In genomic region chr3:88254268-88254926, GRCm38 (mm10) we compare ENCODE assay signal across 9 mouse cellular contexts. TPM values are rescaled to one million over a fixed set of nuclear protein-coding genes. Genes with fewer than 3 reads are reported as not detected.
A peak's percentile ranks its signal among the peaks of the same experiment; 100 is the strongest.
DNase-seq lines count a peak whose midpoint lies in the region; ATAC-seq and TF ChIP-seq lines count a peak whose summit lies in the region.
"Had no signal": no experiment of that assay in that cellular context is flagged by ENCODE, and none has a peak within 500 bp of the region (broad histone marks: within the 10 kb centered on the region; RNA-seq: fewer than 3 reads in every experiment).

Rhbg (minus strand) TSS chr3:88254709.

- 0 out of 2 replicates have a peak, but pooled peaks cover 1% of the 10 kb centered on the region for H3K4me1 ChIP-seq in heart, adult 2 months (ENCODE audit: control insufficient read depth, insufficient read depth, low read length)
- peaks cover 6% of the 10 kb centered on the region; the same call in 1 of the 2 replicates for H3K4me1 ChIP-seq in forebrain, embryonic 14.5 days (ENCODE audit: control insufficient read depth, insufficient read depth, low read length)
- no peaks in the 10 kb centered on the region for H3K4me1 ChIP-seq in kidney, adult 2 months (ENCODE audit: control insufficient read depth, insufficient read depth, low read length)
- no peaks in the 10 kb centered on the region for H3K4me1 ChIP-seq in lung, embryonic 14.5 days (ENCODE audit: insufficient read depth)

- peak within 1 kb of the TSS; percentile 62 for H3K4me2 ChIP-seq in forebrain, embryonic 14.5 days (ENCODE audit: low read length)
- H3K4me2 ChIP-seq in lung, embryonic 14.5 days, result peak within 1 kb of the TSS; percentile 66

- H3K27me3 ChIP-seq in heart, adult 2 months (ENCODE audit: control insufficient read depth, insufficient read depth, low read length), result peaks cover 10% of the 10 kb centered on the region
- peaks cover 4% of the 10 kb centered on the region for H3K27me3 ChIP-seq in forebrain, embryonic 14.5 days (replicated peaks; ENCODE audit: control insufficient read depth, insufficient read depth, low read length)
- H3K27me3 ChIP-seq in kidney, adult 2 months (replicated peaks; ENCODE audit: control insufficient read depth, insufficient read depth, low read length), result no peaks in the 10 kb centered on the region
- H3K27me3 ChIP-seq in lung, embryonic 14.5 days (ENCODE audit: insufficient read depth, low read length), result peaks cover 33% of the 10 kb centered on the region

- DNase-seq in heart, adult 2 months, result peak; percentile 20 to 35
- no peak for DNase-seq in heart, postnatal 36 days
- peak; percentile 12 for DNase-seq in brain, embryonic 14.5 days (ENCODE audit: low read depth)
- no peak for DNase-seq in forebrain, embryonic 14.5 days (ENCODE audit: low spot score)
- DNase-seq in kidney, adult 2 months, result peak; percentile 87
- peak; percentile 34 for DNase-seq in lung, embryonic 14.5 days
- DNase-seq in retina, postnatal 1 day, result peak; percentile 56
- no peak for DNase-seq in layer of hippocampus, postnatal 14 days (ENCODE audit: low spot score in 2 of 2)

- no peak for ATAC-seq in forebrain, embryonic 14.5 days
- no peak for ATAC-seq in lung, embryonic 14.5 days (ENCODE audit: insufficient read depth)

- no peaks in the 10 kb centered on the region for H3K9me3 ChIP-seq in forebrain, embryonic 14.5 days (replicated peaks; ENCODE audit: control insufficient read depth, low read length)
- H3K9me3 ChIP-seq in lung, embryonic 14.5 days (ENCODE audit: low read depth, low read length), result no peaks in the 10 kb centered on the region
- H3K9me3 ChIP-seq: G1E had no signal

- 3% methylated on average over 34 of the region's 34 CpGs for WGBS in heart, adult 2 months
- 2% methylated on average over 34 of the region's 34 CpGs for WGBS in forebrain, embryonic 14.5 days
- WGBS in kidney, adult 2 months, result 3% methylated on average over 34 of the region's 34 CpGs
- WGBS in lung, embryonic 14.5 days, result 2% methylated on average over 34 of the region's 34 CpGs

- TF ChIP-seq POLR2A in heart, adult 2 months (IDR thresholded peaks at IDR 0.05; ENCODE audit: insufficient read depth, low read depth, low read length), result no peak
- no peak for TF ChIP-seq POLR2A in brain, embryonic 14.5 days (IDR thresholded peaks at IDR 0.05; ENCODE audit: borderline replicate concordance, extremely low read depth, insufficient read depth, insufficient read length, poor library complexity, severe bottlenecking)
- TF ChIP-seq POLR2A in kidney, adult 2 months (IDR thresholded peaks at IDR 0.05; ENCODE audit: low read depth, low read length), result no peak

- intact Hi-C loops in heart, adult 2 months (cut with DNase I), result no loop called here
- intact Hi-C loops in heart, postnatal 36 days (cut with DNase I), result no loop called here

- no peak within 1 kb of the TSS for H3K27ac ChIP-seq in heart, adult 2 months
- no peak within 1 kb of the TSS for H3K27ac ChIP-seq in forebrain, embryonic 14.5 days (ENCODE audit: low read depth, low read length)
- H3K27ac ChIP-seq in kidney, adult 2 months (ENCODE audit: insufficient read depth, low read depth, low read length), result 0 out of 2 replicates have a peak within 1 kb of the TSS, but pooled peaks have one; percentile 36
- no peak within 1 kb of the TSS for H3K27ac ChIP-seq in lung, embryonic 14.5 days (ENCODE audit: low read depth)

- TF ChIP-seq EP300 in heart, adult 2 months (IDR thresholded peaks at IDR 0.05; ENCODE audit: insufficient read depth, low read depth, low read length), result no peak

- TF ChIP-seq CTCF in heart, adult 2 months (IDR thresholded peaks at IDR 0.05), result no peak
- TF ChIP-seq CTCF in brain, embryonic 14.5 days (IDR thresholded peaks at IDR 0.05; ENCODE audit: borderline replicate concordance, extremely low read depth, insufficient read depth, insufficient read length), result no peak
- TF ChIP-seq CTCF in kidney, adult 2 months (conservative IDR thresholded peaks at IDR 0.05; ENCODE audit: insufficient read depth, insufficient read length, low read depth, low read length), result 0 out of 2 replicates have a peak, but pooled peaks have one; percentile 11
- TF ChIP-seq CTCF in lung, embryonic 14.5 days (IDR thresholded peaks at IDR 0.05; ENCODE audit: low read depth), result no peak

- H3K36me3 ChIP-seq in heart, adult 2 months (ENCODE audit: control insufficient read depth, insufficient read depth, low read length), result no peaks in the 10 kb centered on the region
- H3K36me3 ChIP-seq in forebrain, embryonic 14.5 days (ENCODE audit: control insufficient read depth, insufficient read depth, low read length), result no peaks in the 10 kb centered on the region
- H3K36me3 ChIP-seq in kidney, adult 2 months (ENCODE audit: control insufficient read depth, insufficient read depth, low read length), result no peaks in the 10 kb centered on the region
- H3K36me3 ChIP-seq in lung, embryonic 14.5 days (ENCODE audit: insufficient read depth), result no peaks in the 10 kb centered on the region
- H3K36me3 ChIP-seq: G1E had no signal

- H3K4me3 ChIP-seq in heart, adult 2 months, result peak within 1 kb of the TSS; percentile 38
- H3K4me3 ChIP-seq in forebrain, embryonic 14.5 days (ENCODE audit: low read depth, low read length), result peak within 1 kb of the TSS; percentile 29
- H3K4me3 ChIP-seq in kidney, adult 2 months (ENCODE audit: insufficient read depth, low read depth, low read length), result peak within 1 kb of the TSS; percentile 81
- peak within 1 kb of the TSS; percentile 39 for H3K4me3 ChIP-seq in lung, embryonic 14.5 days (ENCODE audit: low read depth, low read length)

- H3K9ac ChIP-seq in heart, adult 2 months (ENCODE audit: low read depth, low read length), result peak within 1 kb of the TSS; percentile 22; the same call in 1 of the 2 replicates
- peak within 1 kb of the TSS; percentile 54 for H3K9ac ChIP-seq in forebrain, embryonic 14.5 days (ENCODE audit: low read length)
- H3K9ac ChIP-seq in lung, embryonic 14.5 days, result peak within 1 kb of the TSS; percentile 40

- no peaks in the 10 kb centered on the region for H3K79me2 ChIP-seq in heart, adult 2 months (replicated peaks; ENCODE audit: control insufficient read depth, insufficient read depth, low read length)

RNA-seq across cellular contexts. Expression of gene Rhbg, which starts in this region (rescaled TPM):
- not detected for total RNA-seq in heart, adult 2 months (2021)
- polyA plus RNA-seq in heart, adult 2 months (2012; rRNA removed), result 0.20 TPM in 1 of 2 replicates, not detected in the other
- total RNA-seq in heart, postnatal 36 days (2021), result not detected
- 0.45 and 0.73 TPM in 2 replicates for polyA plus RNA-seq in brain, embryonic 14.5 days (2012; rRNA removed)
- polyA plus RNA-seq in forebrain, embryonic 14.5 days (2014; fragmentation: Nextera tagmentation; extraction: Ambion mirVana), result 0.25 TPM in 1 of 2 replicates, not detected in the other
- polyA plus RNA-seq in kidney, adult 2 months (2012; rRNA removed), result 94.4 and 106 TPM in 2 replicates
- not detected in 2 replicates for polyA plus RNA-seq in lung, embryonic 14.5 days (2014; fragmentation: Nextera tagmentation; extraction: Ambion mirVana)
- total RNA-seq in layer of hippocampus, postnatal 14 days (2021), result not detected
- total RNA-seq: G1E had no signal
- polyA plus RNA-seq: G1E had no signal

Comparison
In these comparisons a context has a peak if more than half of its experiments do, and no peak if none do; other contexts are left out.
1. RNA of gene Rhbg (polyA plus RNA-seq): 94.4 to 106 TPM in kidney, adult 2 months; 0.45 to 0.73 TPM in brain, embryonic 14.5 days, 0.25 TPM in forebrain, embryonic 14.5 days, 0.20 TPM in heart, adult 2 months and not detected in lung, embryonic 14.5 days; every median in the first group is over 10 times any median in the second.
2. Peak in DNase-seq, H3K4me3 ChIP-seq and H3K9ac ChIP-seq in heart, adult 2 months; RNA of the gene not detected or under 1 TPM.
3. Peak in DNase-seq in brain, embryonic 14.5 days; RNA of the gene not detected or under 1 TPM.
4. Peak in DNase-seq, H3K4me3 ChIP-seq, H3K9ac ChIP-seq and H3K4me2 ChIP-seq in lung, embryonic 14.5 days; RNA of the gene not detected or under 1 TPM.
5. DNase-seq: peak in kidney, adult 2 months (single experiment) and retina, postnatal 1 day (single experiment); none in heart, postnatal 36 days (0 of 2), forebrain, embryonic 14.5 days (single experiment) and layer of hippocampus, postnatal 14 days (0 of 2).
6. H3K4me3 ChIP-seq: peak in every context shown above with its lines; median percentile 81 in kidney, adult 2 months; 39 in lung, embryonic 14.5 days; 38 in heart, adult 2 months; 29 in forebrain, embryonic 14.5 days.
7. Peak in every context shown above with its lines, with median percentiles within 50 percentile points of each other: H3K9ac ChIP-seq.